Mouse (Mus musculus): Measurements from ENCODE around the gene Atl1. TPM values are rescaled to one million over a fixed set of nuclear protein-coding genes. Genes with fewer than 3 reads are reported as not detected.
A peak's percentile ranks its signal among the peaks of the same experiment; 100 is the strongest.

Atl1 gene
- total RNA-seq (2021): 100 to 1,000 TPM; 195 TPM
- long read RNA-seq, experiment 1, partial matches to known transcripts: 67 of 88 reads
- long read RNA-seq, experiment 1, other reads (novel, unspliced or antisense): 21 of 88 reads
- long read RNA-seq, experiment 2, partial matches to known transcripts: 100 of 120 reads
- long read RNA-seq, experiment 2, other reads (novel, unspliced or antisense): 20 of 120 reads

DNA sequence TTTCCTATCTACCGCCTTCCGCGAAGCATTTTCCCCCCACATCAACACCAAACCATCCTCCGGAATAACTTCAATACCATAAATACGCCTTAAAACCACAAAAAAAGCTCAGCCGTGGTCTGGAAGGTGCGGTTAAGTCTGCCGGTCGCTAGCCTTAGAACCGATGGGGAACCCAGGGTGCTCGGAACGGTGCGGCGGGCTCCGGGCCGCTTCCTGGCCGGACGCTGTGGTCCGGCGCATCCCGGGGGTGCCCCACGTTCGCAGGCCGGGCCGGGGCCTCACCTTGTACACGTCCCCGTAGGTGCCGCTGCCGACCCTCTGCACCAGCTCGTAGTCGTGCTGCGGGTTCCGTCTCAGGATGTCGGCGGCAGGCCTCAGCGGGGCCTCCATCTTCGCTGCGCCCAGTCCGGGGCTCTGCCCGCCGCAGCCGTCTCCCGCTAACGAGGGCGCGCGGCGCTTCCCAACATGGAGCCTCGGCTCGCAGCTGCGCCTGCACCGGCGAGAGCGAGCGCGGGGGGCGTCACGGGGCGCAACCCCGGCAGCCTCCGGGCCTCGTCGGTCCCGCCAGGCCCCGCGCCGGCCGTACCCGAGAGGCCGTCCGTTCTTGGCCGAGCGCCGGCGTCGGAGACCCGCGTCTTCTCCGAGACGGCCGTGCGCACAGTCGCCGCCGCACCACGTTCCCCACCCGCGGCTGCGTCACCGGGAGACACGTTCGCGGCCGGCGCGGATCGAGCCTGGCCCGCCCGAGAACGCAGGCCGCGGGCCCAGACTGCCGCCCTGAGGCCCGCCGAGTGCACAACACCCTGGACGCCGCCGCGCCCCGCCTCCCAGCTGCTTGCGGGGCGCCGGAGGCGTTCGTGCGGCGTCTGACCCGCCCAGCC is at the start of gene Atl1, which contains the start of gene Map4k5:
TSS of gene Atl1 (plus strand) at position 244 of the 881 bp plus-strand sequence.
TSS of gene Map4k5 (minus strand) at position 830 of the 881 bp plus-strand sequence.
- TF ChIP-seq CTCF (conservative IDR thresholded peaks at IDR 0.05): peak; percentile 92
- Histone ChIP-seq H3K27ac (peak within 1 kb of the TSS; percentile 98), H3K4me3 (peak within 1 kb of the TSS; percentile 84)
- peak; percentile 87 to 88 for DNase-seq (ENCODE audit: low spot score in 2 of 2)

DNA sequence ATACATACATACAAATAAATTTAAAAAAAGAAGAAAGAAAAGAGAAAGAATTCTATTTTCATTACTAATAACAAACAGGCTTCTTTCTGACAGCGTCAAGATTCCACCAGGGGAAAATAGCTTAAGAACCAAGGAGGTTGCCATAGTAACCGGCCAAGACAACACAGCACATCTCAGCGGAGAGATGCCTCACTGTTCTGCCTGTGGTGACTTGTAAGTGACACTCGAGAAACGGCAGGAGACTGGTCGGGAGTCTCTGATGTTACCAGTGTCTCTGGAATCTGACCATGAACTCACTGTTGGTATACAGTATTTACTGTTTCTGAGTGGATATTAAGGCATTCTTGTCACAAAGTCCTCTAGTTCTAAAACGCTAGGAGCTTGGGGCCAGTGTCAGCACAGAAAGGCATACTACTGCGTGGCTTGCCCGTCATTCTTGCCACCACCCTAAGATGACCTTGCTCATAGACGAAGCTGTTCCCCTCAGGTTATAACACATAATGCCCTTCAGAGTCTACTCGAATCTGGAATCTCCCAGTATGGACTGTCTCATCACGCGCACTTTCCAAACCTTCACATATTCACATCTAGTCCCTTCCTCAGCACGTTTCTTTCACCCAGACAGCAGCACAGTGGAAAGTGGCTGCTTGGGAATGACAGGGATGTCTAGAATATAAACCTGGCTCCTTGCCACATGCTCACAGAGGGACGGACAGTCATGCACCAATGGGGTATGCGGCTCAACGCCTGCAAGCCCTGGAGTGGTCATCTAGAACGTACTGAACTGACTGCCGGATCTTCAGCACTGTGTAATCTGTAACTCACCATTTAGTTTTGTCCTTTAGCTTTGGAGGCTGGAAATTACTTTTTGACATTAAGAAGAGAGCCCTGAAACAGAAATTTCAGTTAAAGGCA is 48.6 kb upstream of the Atl1 start:
- peak in 1 of 2 experiments; percentile 66 for DNase-seq (ENCODE audit: low spot score in 2 of 2)
- Histone ChIP-seq H3K4me3 (no peak overlapping the region), H3K27ac (peak overlapping the region; percentile 68)
- TF ChIP-seq CTCF (conservative IDR thresholded peaks at IDR 0.05): peak; percentile 29; the same call in 1 of the 2 replicates

DNA sequence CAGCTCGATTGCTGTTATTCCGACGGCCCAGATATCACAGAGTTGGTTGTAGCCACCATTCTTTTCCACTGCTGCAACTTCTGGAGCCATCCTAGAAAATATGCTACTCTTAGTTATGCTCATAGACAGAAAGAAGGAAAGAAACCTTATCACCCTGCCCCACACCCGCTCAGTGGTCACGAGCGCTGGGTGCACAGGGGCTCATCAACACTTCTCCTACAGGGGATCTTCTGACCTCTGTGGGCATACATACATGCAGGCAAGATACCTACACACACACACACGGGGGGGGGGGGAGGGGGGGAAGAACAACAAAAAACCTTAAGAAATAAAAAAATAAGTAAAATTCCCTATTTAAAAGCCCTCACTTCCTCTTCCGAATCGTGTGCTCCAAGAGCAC is 46.7 kb upstream of the Atl1 start:
- TF ChIP-seq CTCF (conservative IDR thresholded peaks at IDR 0.05): no peak
- no peak for DNase-seq (ENCODE audit: low spot score in 2 of 2)
- Histone ChIP-seq H3K27ac (no peak overlapping the region), H3K4me3 (no peak overlapping the region)

DNA sequence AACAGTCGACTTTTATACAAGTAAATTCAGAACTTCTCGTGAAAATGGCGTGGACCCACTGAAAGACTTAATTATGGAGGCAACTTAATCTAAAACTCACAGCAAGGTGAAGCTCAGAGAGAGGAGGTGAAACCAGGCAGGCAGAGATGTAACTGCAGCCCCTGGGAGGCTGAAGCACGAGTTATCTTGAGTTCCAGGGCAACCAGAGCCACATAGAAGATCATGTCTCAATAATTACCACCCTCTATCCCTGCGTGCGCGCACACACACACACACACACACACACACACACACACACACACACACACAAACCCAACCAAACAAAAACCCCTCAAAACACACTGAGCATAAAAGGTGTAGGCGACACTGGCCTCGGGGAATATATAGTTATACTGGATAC is 45.9 kb upstream of the Atl1 start:
- no peak for TF ChIP-seq CTCF (conservative IDR thresholded peaks at IDR 0.05)
- Histone ChIP-seq H3K27ac (no peak overlapping the region), H3K4me3 (no peak overlapping the region)
- DNase-seq (ENCODE audit: low spot score in 2 of 2): no peak

DNA sequence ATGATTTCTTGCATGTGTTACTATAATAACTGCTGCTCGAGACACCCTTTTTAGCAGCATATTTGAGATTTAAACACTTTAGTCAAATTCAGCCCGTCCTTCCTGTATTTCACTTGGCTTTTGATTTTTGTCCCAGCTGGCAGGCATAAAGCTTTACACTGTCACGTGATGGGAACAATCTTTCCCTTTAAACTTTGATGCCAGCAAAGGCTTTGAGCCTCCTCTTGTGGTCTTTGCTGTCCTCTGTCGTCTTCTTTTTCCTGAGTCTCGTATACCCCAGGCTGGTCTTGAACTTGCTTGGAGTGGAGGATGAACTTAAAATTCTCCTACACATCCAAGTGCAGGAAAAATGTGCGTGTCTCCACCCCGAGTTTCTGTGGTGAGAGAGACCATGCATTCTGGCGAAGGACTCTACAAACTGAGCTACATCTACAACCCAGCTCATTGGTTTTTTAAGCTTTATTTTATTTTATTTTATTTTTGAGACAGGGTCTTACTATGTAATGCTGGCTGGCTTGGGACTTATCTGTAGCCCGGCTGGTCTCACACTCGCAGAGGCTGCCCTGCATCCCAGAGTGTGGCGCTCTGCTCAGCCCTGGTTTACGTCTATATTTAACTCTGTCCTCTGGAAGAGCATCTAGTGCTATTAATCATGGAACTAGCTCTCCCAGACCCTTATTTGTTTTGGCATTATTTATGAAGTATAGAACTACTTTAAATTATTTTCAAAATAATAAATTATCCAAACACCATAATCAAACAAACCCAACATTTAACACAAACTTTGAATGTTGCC is 44.1 kb upstream of the Atl1 start:
- H3K27ac ChIP-seq: no peak overlapping the region
- DNase-seq (ENCODE audit: low spot score in 2 of 2): no peak
- H3K4me3 ChIP-seq: no peak overlapping the region
- peak; percentile 30; the same call in 1 of the 2 replicates for TF ChIP-seq CTCF (conservative IDR thresholded peaks at IDR 0.05)

DNA sequence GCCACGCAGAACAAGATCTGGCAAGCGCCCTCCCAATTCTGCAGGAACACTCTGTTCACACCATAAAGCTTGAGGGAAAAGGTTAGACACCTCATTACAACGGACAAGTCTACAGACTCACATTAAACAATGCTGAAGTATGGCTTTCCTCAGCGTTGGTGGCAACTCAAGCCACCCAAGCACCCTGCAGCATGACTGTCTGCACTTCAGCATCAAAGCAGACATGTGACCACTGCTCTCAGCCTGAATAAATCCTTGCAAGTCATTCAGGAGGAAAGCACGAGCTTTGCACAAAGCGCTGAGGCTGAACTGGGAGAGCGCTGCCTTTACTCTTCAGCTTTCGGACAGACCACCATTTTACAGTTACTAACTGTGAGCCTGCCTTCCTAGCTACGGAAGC is 40.1 kb upstream of the Atl1 start:
- no peak for DNase-seq (ENCODE audit: low spot score in 2 of 2)
- Histone ChIP-seq H3K27ac (no peak overlapping the region), H3K4me3 (no peak overlapping the region)
- no peak for TF ChIP-seq CTCF (conservative IDR thresholded peaks at IDR 0.05)

DNA sequence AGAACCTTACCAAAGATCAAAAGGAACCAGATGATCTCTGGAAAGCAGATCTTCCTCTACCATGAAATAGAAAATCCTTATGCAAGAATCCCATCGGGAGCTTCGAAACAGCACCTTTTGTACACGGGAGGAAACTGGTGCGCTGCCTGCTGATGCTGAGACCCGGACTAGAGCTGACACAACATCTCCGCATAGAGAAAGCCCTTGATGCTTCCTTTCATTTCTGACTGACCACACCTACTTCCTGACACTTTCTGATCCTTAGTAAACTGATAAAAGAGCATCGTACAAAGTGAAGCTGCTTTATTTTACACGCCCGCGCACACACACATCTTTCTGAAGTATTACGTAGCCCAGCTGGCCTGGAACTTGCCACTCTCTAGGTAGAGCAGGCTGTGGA is 39.0 kb upstream of the Atl1 start:
- TF ChIP-seq CTCF (conservative IDR thresholded peaks at IDR 0.05): no peak
- Histone ChIP-seq H3K27ac (0 out of 2 replicates have a peak overlapping the region, but pooled peaks have one; percentile 5), H3K4me3 (no peak overlapping the region)
- no peak for DNase-seq (ENCODE audit: low spot score in 2 of 2)

DNA sequence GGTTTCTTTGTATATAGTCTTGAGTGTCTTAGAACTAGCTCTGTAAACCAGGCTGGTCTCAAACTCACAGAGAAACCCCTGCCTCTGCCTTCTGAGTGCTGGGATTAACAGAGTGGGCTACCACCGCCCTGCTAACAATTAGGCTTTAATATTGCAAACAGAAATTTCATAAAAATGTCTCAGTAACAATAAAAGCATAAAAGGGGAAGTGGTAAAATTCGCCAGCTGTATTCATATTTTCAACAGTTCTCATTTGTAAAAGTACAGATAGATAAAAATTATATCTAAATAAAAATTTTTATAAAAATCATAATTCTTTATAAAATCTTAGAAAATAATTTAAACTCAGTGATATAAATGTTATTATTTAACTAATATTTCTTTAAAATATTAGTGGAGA is 38.5 kb upstream of the Atl1 start:
- no peak overlapping the region for H3K4me3 ChIP-seq
- TF ChIP-seq CTCF (conservative IDR thresholded peaks at IDR 0.05): no peak
- H3K27ac ChIP-seq: 0 out of 2 replicates have a peak overlapping the region, but pooled peaks have one; percentile 5
- DNase-seq (ENCODE audit: low spot score in 2 of 2): no peak

DNA sequence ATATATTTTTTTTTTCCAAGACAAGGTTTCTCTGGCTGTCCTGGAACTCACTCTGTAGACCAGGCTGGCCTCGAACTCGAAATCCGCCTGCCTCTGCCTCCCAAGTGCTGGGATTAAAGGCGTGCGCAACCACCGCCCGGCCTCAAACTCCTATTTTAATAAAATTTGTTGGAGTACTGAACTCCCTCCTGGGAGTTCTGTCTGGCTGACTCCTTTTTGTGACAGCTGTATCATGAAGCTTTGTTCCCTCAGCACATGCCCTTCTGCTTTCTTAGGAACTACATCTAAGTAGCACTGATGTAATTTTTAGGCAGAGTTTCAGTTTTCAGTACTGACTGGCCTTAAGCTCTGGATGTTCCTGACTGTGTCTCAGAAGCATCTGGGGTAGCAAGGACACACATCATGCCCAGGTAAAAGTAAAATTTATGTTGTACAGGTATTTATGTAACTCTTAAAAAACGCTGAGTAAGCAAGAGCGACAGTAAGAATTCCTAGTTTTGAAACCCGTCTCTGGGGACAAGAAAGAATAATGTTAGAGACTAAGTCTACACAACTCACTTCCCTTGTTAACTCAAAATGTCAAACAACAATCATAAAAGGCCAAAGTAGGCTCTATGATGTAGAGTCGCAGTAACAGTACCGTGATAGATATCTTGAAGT is 36.6 kb upstream of the Atl1 start:
- peak overlapping the region; percentile 9; the same call in 1 of the 2 replicates for H3K27ac ChIP-seq
- no peak overlapping the region for H3K4me3 ChIP-seq
- no peak for DNase-seq (ENCODE audit: low spot score in 2 of 2)
- no peak for TF ChIP-seq CTCF (conservative IDR thresholded peaks at IDR 0.05)

DNA sequence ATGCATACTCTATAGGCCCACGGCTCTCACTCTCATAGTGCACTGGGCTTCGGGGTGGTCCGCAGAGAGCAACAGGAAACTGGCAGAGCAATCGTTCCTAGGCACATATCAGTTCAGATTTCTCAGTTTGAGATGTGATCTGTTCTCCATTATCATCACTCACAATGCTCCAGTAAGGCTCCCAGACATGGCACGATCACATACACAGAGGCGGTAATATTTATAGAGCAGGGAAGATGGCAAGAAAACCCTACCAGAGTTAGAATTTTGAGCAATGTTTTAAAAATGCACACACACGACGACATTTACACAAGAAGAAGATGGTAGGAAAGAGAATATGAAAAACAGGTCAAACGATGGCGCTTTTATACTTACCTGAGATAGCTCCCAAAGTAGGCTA is 36.0 kb upstream of the Atl1 start:
- TF ChIP-seq CTCF (conservative IDR thresholded peaks at IDR 0.05): no peak

DNA sequence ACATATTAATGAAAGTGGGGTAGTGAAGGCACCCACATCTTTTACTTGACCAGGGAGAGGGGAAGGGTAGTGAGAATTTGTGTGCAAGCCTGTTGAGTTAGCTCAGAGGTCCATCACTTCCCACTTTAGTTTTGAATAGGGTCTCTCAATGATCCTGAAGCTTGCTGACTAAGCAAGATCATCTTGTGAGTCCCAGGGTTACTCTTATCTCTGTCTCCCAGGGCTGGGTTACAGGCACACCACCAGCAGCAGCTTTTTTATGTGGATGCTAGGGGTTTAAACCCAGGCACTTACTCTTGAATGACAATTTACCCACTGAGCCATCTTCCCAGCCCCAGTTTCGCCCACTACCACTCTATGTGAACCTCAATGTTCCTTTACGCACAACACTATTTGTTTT is 34.8 kb upstream of the Atl1 start:
- H3K4me3 ChIP-seq: no peak overlapping the region
- no peak overlapping the region for H3K27ac ChIP-seq
- DNase-seq (ENCODE audit: low spot score in 2 of 2): no peak
- no peak for TF ChIP-seq CTCF (conservative IDR thresholded peaks at IDR 0.05)

More for the DNA sequence above, 36.0 kb upstream of the Atl1 start:
- H3K27ac ChIP-seq: peak overlapping the region; percentile 9; the same call in 1 of the 2 replicates
- no peak overlapping the region for H3K4me3 ChIP-seq
- no peak for DNase-seq (ENCODE audit: low spot score in 2 of 2)

All from layer of hippocampus, adult 2 months (tissue).